Mouse (Mus musculus) heart, embryonic 11.5 days (tissue): ENCODE data around the gene Rpl19. TPM values are rescaled to one million over a fixed set of nuclear protein-coding genes. Genes with fewer than 3 reads are reported as not detected.

Experiments
- microRNA-seq: library from miRNA; unstranded; fragments of <30 nt; microRNA quantifications from one replicate; pipeline ENCODE4, GENCODE M21; 2016; ENCODE audit warnings: borderline number of aligned reads
- polyA plus RNA-seq: library from polyadenylated mRNA; unstranded; fragments of >200 nt; fragmentation: Nextera tagmentation; extraction: Ambion mirVana; gene quantifications from 2 replicates; pipeline ENCODE4 v1.2.1, GENCODE M21; 2014

The Rpl19 gene
- polyA plus RNA-seq, 1 experiment from 2014 or later = 888 TPM

Small RNAs within 50 kb of the gene (microRNA-seq; reads per million reads assigned to microRNA genes)
- gene Gm27597 = not detected

Other genes with a start within 250 kb of the Rpl19 start
- 461 and 517 TPM in 2 replicates for gene Rpl23, start 244.3 kb upstream of the Rpl19 start, polyA plus RNA-seq
- gene Lasp1, start 227.7 kb upstream of the Rpl19 start, polyA plus RNA-seq = 30.0 and 37.5 TPM in 2 replicates
- 8.2 and 8.3 TPM in 2 replicates for gene B230217C12Rik, start 185.9 kb upstream of the Rpl19 start, polyA plus RNA-seq
- 0.66 and 1.3 TPM in 2 replicates for gene Fbxo47, start 142.6 kb upstream of the Rpl19 start, polyA plus RNA-seq
- 0.14 TPM in 1 of 2 replicates, not detected in the other for gene Plxdc1, start 40.3 kb upstream of the Rpl19 start, polyA plus RNA-seq
- 7.2 and 8.0 TPM in 2 replicates for gene Arl5c, start 30.5 kb upstream of the Rpl19 start, polyA plus RNA-seq
- 5.0 and 6.1 TPM in 2 replicates for gene Cacnb1, start 3.7 kb upstream of the Rpl19 start, polyA plus RNA-seq
- gene Stac2, start 26.8 kb downstream of the Rpl19 start, polyA plus RNA-seq = 0.26 and 0.27 TPM in 2 replicates
- gene Fbxl20, start 123.7 kb downstream of the Rpl19 start, polyA plus RNA-seq = 12.9 and 15.5 TPM in 2 replicates
- 40.7 and 46.9 TPM in 2 replicates for gene Med1, start 166.6 kb downstream of the Rpl19 start, polyA plus RNA-seq
- gene Cdk12, start 176.3 kb downstream of the Rpl19 start, polyA plus RNA-seq = 8.3 and 11.4 TPM in 2 replicates